Mouse (Mus musculus) ES-Bruce4 (cell line): Measurements from ENCODE around the gene Srebf1. TPM values are rescaled to one million over a fixed set of nuclear protein-coding genes. Genes with fewer than 3 reads are reported as not detected.

Source experiments
- H3K27ac ChIP-seq: 2 replicates; pipeline ENCODE4 v1.5.1; 2012; ENCODE audit warnings: low read length, inconsistent platforms; ENCODE audit not compliant: insufficient read depth
- H3K27me3 ChIP-seq: 2 replicates; pipeline ENCODE4 v1.6.1; 2012; ENCODE audit warnings: mild to moderate bottlenecking, low read length, inconsistent platforms; ENCODE audit not compliant: control insufficient read depth, poor library complexity, insufficient read depth, severe bottlenecking
- H3K36me3 ChIP-seq: 2 replicates; pipeline ENCODE4 v1.6.1; 2012; ENCODE audit warnings: inconsistent platforms, mild to moderate bottlenecking, low read length, moderate library complexity; ENCODE audit not compliant: control insufficient read depth, poor library complexity, insufficient read depth, severe bottlenecking
- H3K4me1 ChIP-seq: one replicate; pipeline ENCODE4 v1.8.1; 2011; ENCODE audit warnings: low read length; ENCODE audit not compliant: control insufficient read depth, insufficient read depth
- H3K4me3 ChIP-seq: 2 replicates; pipeline ENCODE4 v1.5.1; 2011; ENCODE audit warnings: low read depth, mild to moderate bottlenecking, low read length
- H3K9ac ChIP-seq: 2 replicates; pipeline ENCODE4 v1.6.1; 2012; ENCODE audit warnings: low read depth, mild to moderate bottlenecking, inconsistent platforms; ENCODE audit not compliant: poor library complexity, severe bottlenecking
- H3K9me3 ChIP-seq: replicated peaks from 2 replicates; pipeline ENCODE4 v1.6.1; 2012; ENCODE audit warnings: mild to moderate bottlenecking, low read length, inconsistent platforms; ENCODE audit not compliant: control insufficient read depth, poor library complexity, insufficient read depth, severe bottlenecking
- CTCF ChIP-seq: IDR thresholded peaks from one replicate; pipeline ENCODE4 v1.8.1; 2011; ENCODE audit warnings: low read depth, low read length
- EP300 ChIP-seq: IDR thresholded peaks from 2 replicates; pipeline ENCODE4 v1.6.1; 2011; ENCODE audit warnings: low read depth, low read length; ENCODE audit not compliant: insufficient read depth
- POLR2A ChIP-seq: IDR thresholded peaks from one replicate; pipeline ENCODE4 v1.8.1; 2011; ENCODE audit warnings: low read length; ENCODE audit not compliant: insufficient read depth
- polyA plus RNA-seq: library from polyadenylated mRNA; stranded (reverse); fragments of >200 nt; gene quantifications from 2 replicates; pipeline ENCODE4 v1.2.4, GENCODE M21; 2011; ENCODE audit warnings: low read depth; ENCODE audit not compliant: missing spikeins, insufficient read depth, insufficient read length

Gene Srebf1
- polyA plus RNA-seq, 1 experiment: 68.6 TPM

DNA sequence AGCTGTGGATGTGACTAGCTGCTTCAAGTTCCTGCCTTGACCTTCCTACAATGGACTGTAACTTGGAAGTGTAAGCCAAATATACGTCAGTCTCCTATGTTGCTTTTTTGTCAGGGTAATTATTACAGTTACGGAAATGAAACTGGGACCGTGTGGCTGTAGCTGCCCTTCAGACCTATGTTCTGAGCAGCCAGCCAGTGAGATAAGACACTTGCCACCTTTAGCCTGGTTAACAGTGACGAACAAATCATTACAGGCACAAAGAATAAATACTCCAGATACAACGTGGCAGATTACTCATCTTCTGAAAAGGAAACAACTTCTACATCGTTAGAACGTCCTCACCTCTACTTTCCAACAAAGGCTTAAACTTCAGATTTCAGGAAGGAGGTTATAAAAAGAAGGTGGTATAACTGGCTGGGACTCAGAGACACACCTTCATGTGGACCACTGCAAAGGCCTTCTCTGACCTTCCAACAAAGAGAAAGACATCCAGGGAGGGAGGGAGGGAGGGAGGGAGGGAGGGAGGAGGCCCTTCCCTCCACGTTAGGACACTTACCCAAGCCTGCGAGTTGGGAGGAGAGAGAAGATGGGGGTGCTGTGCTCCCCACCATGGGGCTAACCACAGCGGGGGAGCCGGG, 22.2 kb upstream of the Srebf1 start:
- no peaks in the 10 kb centered on the region for H3K36me3 ChIP-seq
- H3K9me3 ChIP-seq: no peaks in the 10 kb centered on the region
- H3K4me3 ChIP-seq: no peak overlapping the region
- TF ChIP-seq POLR2A (no peak), EP300 (no peak), CTCF (no peak)
- H3K4me1 ChIP-seq: peaks cover 6% of the 10 kb centered on the region
- no peak overlapping the region for H3K27ac ChIP-seq
- H3K27me3 ChIP-seq: no peaks in the 10 kb centered on the region
- H3K9ac ChIP-seq: no peak overlapping the region

DNA sequence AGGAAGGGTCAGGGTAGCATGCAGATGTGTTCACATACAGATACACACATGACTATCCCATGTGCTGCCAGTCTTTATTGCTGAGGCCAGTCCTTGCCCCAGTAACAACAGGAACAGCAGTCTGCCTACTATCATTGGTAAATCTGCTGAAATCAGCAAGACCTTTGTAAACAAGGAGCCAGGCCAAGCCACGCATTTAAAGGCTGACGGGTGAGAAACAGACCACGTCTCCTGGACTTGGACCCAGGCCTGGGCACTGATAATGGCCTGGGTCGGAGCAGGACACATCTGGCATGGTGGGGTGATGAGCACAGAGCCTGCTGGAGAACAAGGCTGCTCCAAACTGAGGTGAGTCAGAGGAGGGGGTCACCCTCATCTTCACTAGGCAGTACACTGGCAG, 18.1 kb upstream of the Srebf1 start:
- TF ChIP-seq EP300 (no peak), CTCF (no peak), POLR2A (no peak)
- Histone ChIP-seq H3K9me3 (no peaks in the 10 kb centered on the region), H3K4me3 (no peak overlapping the region), H3K9ac (no peak overlapping the region), H3K27me3 (no peaks in the 10 kb centered on the region), H3K36me3 (no peaks in the 10 kb centered on the region), H3K27ac (no peak overlapping the region), H3K4me1 (no peaks in the 10 kb centered on the region)

DNA sequence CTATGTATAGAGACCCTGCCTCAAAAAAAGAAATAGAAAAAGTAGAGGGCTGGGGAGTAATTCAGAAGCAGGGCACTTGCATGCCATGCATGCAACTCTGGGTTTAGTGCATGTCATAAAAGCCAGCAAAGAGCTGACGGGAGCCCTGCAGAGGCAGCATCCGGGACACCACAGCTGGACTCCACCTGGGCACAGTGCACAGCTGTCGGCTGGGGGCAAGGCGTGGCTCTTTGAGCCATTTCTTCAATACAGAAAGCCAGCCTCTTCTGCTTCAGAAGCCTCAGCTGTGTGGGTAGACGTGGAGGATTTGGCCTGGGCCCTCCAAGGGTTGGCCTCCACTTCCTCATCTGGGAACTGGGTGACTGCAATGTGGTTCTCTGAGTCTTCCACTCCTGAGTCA, 13.0 kb upstream of the Srebf1 start:
- H3K27ac ChIP-seq: no peak overlapping the region
- no peak overlapping the region for H3K4me3 ChIP-seq
- TF ChIP-seq EP300 (no peak), CTCF (no peak), POLR2A (no peak)

DNA sequence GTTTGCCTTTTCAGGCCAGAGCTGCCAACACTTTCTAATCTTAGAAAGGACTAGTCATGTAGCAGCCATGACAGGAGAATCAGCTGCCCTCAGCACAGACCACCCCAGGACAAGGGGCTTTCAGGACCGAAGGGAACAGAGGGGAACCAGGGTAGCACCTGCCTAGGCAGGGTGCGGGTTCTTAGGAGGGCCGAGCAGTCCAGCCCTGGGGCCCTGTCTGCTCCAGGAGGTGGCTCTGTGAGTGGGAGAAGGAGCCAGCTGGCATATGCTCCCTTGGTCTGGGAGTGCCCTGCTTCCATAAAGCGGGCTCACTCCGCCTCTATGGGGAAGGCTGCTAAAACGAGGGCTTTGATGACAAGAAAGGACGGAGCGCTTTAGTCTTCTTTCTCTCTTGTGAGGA, 10.9 kb upstream of the Srebf1 start:
- H3K9ac ChIP-seq: peak overlapping the region; percentile 10; the same call in 1 of the 2 replicates
- no peak overlapping the region for H3K27ac ChIP-seq
- H3K4me3 ChIP-seq: no peak overlapping the region
- peaks cover 10% of the 10 kb centered on the region for H3K4me1 ChIP-seq
- no peaks in the 10 kb centered on the region for H3K9me3 ChIP-seq
- H3K27me3 ChIP-seq: no peaks in the 10 kb centered on the region
- no peaks in the 10 kb centered on the region for H3K36me3 ChIP-seq
- TF ChIP-seq CTCF: no peak
- TF ChIP-seq EP300: no peak
- no peak for TF ChIP-seq POLR2A

More for the DNA sequence above, 13.0 kb upstream of the Srebf1 start:
- H3K4me1 ChIP-seq: peaks cover 10% of the 10 kb centered on the region
- H3K9me3 ChIP-seq: no peaks in the 10 kb centered on the region
- no peak overlapping the region for H3K9ac ChIP-seq
- H3K36me3 ChIP-seq: no peaks in the 10 kb centered on the region
- no peaks in the 10 kb centered on the region for H3K27me3 ChIP-seq

DNA sequence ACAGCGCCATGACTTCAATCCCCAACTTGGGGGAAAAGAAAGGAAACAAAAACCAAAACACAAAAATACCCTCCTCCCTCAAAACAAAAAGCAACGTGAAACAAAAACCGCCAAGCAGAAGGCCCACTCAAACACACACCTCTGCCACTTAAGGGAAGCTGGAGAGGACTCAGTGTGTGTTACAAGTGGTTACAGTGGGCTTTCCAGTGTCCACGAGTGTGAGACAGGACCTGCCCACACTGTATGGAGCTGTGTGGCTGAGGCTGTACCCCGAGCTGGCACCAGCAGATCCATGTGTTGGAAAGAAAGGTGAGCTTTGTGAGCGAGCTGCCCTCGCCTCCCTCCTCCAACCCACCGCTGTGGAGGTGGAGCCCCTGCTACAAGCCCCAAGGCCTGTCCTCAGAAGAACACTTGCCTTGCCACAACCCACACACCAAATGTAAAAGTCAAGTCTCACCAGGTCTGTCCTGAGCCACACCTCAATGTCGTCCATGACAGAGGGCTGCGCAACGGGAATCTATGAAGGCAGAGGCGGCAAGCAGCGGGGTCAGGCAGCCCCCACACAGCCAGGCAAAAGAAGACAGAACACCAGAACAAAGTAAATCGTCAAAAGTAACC, 10.2 kb upstream of the Srebf1 start:
- Histone ChIP-seq H3K9ac (no peak overlapping the region), H3K27me3 (no peaks in the 10 kb centered on the region), H3K4me3 (no peak overlapping the region), H3K36me3 (no peaks in the 10 kb centered on the region), H3K27ac (no peak overlapping the region), H3K4me1 (peaks cover 10% of the 10 kb centered on the region), H3K9me3 (no peaks in the 10 kb centered on the region)
- TF ChIP-seq CTCF: no peak
- no peak for TF ChIP-seq EP300
- no peak for TF ChIP-seq POLR2A

DNA sequence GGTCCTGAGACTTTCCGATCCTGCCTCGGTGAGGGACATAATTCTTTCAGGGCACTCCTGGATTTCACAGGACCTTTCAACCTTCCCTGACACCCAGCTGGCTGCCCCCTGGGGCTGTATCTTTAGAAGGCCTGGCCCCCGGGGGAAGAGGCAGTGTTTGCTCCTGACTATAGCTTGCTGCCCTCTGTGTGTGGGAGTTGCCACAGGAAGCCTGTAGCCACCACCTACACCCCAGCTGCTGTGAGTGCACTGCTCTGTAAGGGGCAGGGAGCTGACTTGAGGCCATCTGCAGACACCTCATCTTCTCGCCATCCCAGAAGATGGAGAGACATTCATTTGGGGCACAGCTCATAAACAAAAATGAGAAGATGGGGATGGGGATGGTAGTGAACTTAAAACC, 9.6 kb upstream of the Srebf1 start:
- no peak overlapping the region for H3K9ac ChIP-seq
- no peak overlapping the region for H3K4me3 ChIP-seq
- no peaks in the 10 kb centered on the region for H3K27me3 ChIP-seq
- no peak for TF ChIP-seq EP300
- no peaks in the 10 kb centered on the region for H3K36me3 ChIP-seq
- H3K4me1 ChIP-seq: peaks cover 10% of the 10 kb centered on the region
- H3K9me3 ChIP-seq: no peaks in the 10 kb centered on the region
- no peak overlapping the region for H3K27ac ChIP-seq
